Mouse (Mus musculus): ENCODE measurements around the gene Brwd3. TPM values are rescaled to one million over a fixed set of nuclear protein-coding genes. Genes with fewer than 3 reads are reported as not detected.

The Brwd3 gene
- polyA plus RNA-seq, 1 experiment from 2014 or later: 3.8 TPM

DNA sequence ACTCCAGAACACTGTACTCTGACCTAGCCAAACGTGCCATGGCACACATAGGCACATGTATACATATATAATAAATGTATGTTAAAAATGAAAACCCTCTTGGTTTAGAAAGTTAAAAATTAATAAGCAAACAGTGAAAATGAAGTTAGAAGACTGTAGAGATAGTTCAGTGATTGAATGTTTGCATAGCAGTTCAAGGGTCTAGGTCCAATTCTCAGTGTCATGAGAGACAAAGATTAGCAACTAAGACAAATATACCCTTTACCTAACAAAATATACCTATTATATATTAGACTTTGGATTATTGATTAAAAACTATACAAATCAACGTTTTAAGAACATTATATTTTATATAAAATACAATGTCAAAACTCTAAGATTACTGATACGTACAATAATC lies 36.9 kb downstream of the Brwd3 start:
- H3K36me3 ChIP-seq (ENCODE audit: control insufficient read depth, insufficient read depth): no peaks in the 10 kb centered on the region
- no peak overlapping the region for H3K9ac ChIP-seq (replicated peaks; ENCODE audit: low read depth, low read length)
- H3K27ac ChIP-seq (ENCODE audit: low read length): no peak overlapping the region
- no peak overlapping the region for H3K4me2 ChIP-seq (ENCODE audit: low read length)
- no peak overlapping the region for H3K4me3 ChIP-seq (replicated peaks; ENCODE audit: low read length)
- no peaks in the 10 kb centered on the region for H3K27me3 ChIP-seq (replicated peaks; ENCODE audit: control insufficient read depth, insufficient read depth, low read length)
- H3K4me1 ChIP-seq (replicated peaks; ENCODE audit: control insufficient read depth, insufficient read depth, low read length): no peaks in the 10 kb centered on the region
- H3K9me3 ChIP-seq (ENCODE audit: control insufficient read depth, low read length): no peaks in the 10 kb centered on the region
- WGBS: 90% methylated on average over 3 of the region's 3 CpGs
- no peak for ATAC-seq

DNA sequence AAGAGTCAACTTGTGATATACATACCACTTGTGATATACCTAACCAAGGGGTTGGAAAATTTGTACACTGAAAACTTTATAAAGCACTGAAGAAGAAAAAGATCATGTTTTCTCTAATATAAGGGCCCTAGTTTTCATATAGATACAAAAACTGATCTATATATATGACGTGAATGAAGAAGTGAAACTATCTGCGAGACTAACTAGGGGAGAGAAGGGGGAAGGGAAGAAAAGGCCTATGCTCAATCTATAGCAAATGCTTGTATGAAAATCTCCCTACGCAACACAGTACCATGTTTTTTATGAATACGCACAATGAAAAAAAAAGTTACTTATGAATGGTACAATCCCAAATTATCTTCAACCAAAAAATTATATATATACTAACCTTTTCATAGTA lies 50.4 kb downstream of the Brwd3 start:
- Histone ChIP-seq H3K36me3 (ENCODE audit: control insufficient read depth, insufficient read depth) (no peaks in the 10 kb centered on the region; the same call in 1 of the 2 replicates), H3K4me3 (replicated peaks; ENCODE audit: low read length) (no peak overlapping the region)
- WGBS: 98% methylated on average over 4 of the region's 4 CpGs

DNA sequence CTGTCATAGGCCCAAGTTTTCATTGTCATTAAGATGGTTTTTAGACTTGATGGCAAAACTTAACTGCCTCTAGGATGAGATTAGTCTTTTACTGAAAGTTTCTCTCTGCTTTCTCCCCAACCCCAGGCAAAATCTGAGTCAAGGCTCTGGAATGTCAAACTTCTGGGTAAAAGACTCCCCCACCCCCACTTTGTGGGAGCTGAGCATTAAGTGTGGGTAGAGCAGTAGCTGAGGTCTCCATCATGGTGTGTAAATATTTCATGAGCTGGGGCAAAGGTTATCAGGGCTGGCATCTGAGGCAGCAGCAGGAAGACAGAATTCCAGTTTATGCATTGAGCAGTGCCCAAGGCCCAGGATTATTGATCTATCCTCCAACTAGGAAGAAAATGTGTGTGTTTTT lies 102.4 kb downstream of the Brwd3 start:
- H3K36me3 ChIP-seq (ENCODE audit: control insufficient read depth, insufficient read depth): no peaks in the 10 kb centered on the region
- no peaks in the 10 kb centered on the region for H3K27me3 ChIP-seq (replicated peaks; ENCODE audit: control insufficient read depth, insufficient read depth, low read length)
- H3K4me1 ChIP-seq (replicated peaks; ENCODE audit: control insufficient read depth, insufficient read depth, low read length): no peaks in the 10 kb centered on the region
- no peak overlapping the region for H3K27ac ChIP-seq (ENCODE audit: low read length)
- H3K4me2 ChIP-seq (ENCODE audit: low read length): no peak overlapping the region
- H3K9ac ChIP-seq (replicated peaks; ENCODE audit: low read depth, low read length): no peak overlapping the region
- ATAC-seq: no peak
- H3K9me3 ChIP-seq (ENCODE audit: control insufficient read depth, low read length): no peaks in the 10 kb centered on the region
- no peak overlapping the region for H3K4me3 ChIP-seq (replicated peaks; ENCODE audit: low read length)

More for the DNA sequence above, 50.4 kb downstream of the Brwd3 start:
- Histone ChIP-seq H3K27ac (ENCODE audit: low read length) (no peak overlapping the region), H3K9ac (replicated peaks; ENCODE audit: low read depth, low read length) (no peak overlapping the region), H3K4me1 (replicated peaks; ENCODE audit: control insufficient read depth, insufficient read depth, low read length) (no peaks in the 10 kb centered on the region), H3K27me3 (replicated peaks; ENCODE audit: control insufficient read depth, insufficient read depth, low read length) (no peaks in the 10 kb centered on the region), H3K4me2 (ENCODE audit: low read length) (no peak overlapping the region), H3K9me3 (ENCODE audit: control insufficient read depth, low read length) (no peaks in the 10 kb centered on the region)
- no peak for ATAC-seq

DNA sequence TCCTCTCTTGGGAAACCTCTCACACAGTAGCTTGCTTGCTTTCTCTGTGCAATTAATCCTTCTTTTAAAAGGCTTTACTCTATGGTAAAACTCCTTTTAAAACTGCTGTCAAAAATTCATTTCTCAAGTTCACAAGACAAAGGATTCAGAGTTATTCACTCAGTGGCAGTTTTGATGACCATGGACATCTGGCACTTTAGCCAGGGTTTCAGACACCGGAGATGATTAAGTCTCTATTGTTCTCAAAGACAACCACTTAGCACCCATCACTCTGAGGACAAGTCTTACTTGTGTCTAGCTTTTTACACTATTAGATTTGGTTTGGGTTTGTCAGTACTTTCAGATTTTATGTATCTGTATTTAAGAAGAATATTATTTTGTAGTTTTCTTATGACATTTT lies 104.6 kb downstream of the Brwd3 start:
- H3K27me3 ChIP-seq (replicated peaks; ENCODE audit: control insufficient read depth, insufficient read depth, low read length): no peaks in the 10 kb centered on the region
- H3K9me3 ChIP-seq (ENCODE audit: control insufficient read depth, low read length): no peaks in the 10 kb centered on the region
- WGBS: 37% methylated on average over 1 of the region's 1 CpGs
- no peaks in the 10 kb centered on the region for H3K4me1 ChIP-seq (replicated peaks; ENCODE audit: control insufficient read depth, insufficient read depth, low read length)
- no peaks in the 10 kb centered on the region for H3K36me3 ChIP-seq (ENCODE audit: control insufficient read depth, insufficient read depth)
- no peak overlapping the region for H3K9ac ChIP-seq (replicated peaks; ENCODE audit: low read depth, low read length)
- H3K4me2 ChIP-seq (ENCODE audit: low read length): no peak overlapping the region
- no peak overlapping the region for H3K27ac ChIP-seq (ENCODE audit: low read length)
- ATAC-seq: no peak
- no peak overlapping the region for H3K4me3 ChIP-seq (replicated peaks; ENCODE audit: low read length)

DNA sequence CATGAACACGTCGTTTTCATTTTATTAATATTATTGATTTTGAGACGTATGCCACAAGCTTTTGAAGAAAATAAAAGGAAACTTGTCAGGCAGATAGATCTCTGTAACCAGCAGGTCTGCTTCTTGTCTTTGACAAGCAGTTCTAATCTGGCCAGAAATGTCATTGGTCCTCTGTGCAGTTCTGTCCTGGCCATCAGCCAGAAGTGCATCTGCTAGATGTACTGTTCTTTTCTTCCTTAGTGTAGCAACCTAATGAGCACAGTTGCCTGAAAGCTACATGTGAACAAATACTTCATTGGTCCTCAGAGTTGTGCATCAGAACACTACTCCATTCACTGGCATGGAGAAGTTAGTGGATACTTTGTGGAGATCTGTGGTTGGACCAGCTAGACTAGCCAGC lies 105.1 kb downstream of the Brwd3 start:
- 72% methylated on average over 3 of the region's 3 CpGs for WGBS
- Histone ChIP-seq H3K4me2 (ENCODE audit: low read length) (no peak overlapping the region), H3K9me3 (ENCODE audit: control insufficient read depth, low read length) (no peaks in the 10 kb centered on the region), H3K4me1 (replicated peaks; ENCODE audit: control insufficient read depth, insufficient read depth, low read length) (no peaks in the 10 kb centered on the region), H3K4me3 (replicated peaks; ENCODE audit: low read length) (no peak overlapping the region), H3K27ac (ENCODE audit: low read length) (no peak overlapping the region), H3K36me3 (ENCODE audit: control insufficient read depth, insufficient read depth) (no peaks in the 10 kb centered on the region), H3K9ac (replicated peaks; ENCODE audit: low read depth, low read length) (no peak overlapping the region), H3K27me3 (replicated peaks; ENCODE audit: control insufficient read depth, insufficient read depth, low read length) (no peaks in the 10 kb centered on the region)
- ATAC-seq: no peak

DNA sequence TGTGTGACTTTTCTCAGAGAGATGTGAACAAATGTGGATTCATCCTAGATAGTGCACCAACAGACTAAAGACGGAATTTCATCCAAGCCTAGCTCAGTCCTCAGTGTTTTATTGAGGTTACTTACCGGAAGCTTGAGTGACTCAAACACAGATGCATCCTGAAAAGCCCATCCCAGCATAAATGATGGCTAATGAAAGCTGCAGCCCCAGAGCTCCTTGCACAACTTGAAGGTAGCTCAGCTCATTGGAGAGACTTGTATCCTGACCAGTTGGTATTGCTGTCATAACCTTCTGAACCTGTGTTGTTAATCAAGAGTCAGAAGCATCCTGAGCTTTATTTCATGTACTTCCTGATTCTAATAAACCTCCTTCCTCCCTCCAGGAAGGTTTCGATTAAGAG lies 105.8 kb downstream of the Brwd3 start:
- 84% methylated on average over 3 of the region's 3 CpGs for WGBS

DNA sequence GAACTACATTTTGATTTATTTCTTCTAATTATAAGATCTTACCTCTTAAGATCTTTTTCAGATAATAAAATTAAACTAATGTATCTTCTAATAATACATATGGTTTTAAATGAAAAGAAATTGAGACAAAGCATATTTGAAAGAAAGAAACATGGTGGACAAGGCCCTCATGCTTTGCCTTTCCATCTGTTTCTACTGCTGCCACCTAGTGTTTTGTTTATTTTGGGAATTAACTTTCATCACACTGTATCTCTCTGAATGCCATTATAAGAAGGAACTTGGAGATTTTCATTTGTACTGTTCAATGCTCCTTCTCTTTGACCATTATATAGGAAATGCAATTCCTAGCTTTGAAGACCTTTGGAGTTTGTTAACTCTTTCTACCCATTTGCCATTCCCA lies 109.9 kb downstream of the Brwd3 start:
- Histone ChIP-seq H3K9me3 (ENCODE audit: control insufficient read depth, low read length) (no peaks in the 10 kb centered on the region), H3K4me1 (replicated peaks; ENCODE audit: control insufficient read depth, insufficient read depth, low read length) (no peaks in the 10 kb centered on the region), H3K27ac (ENCODE audit: low read length) (no peak overlapping the region), H3K36me3 (ENCODE audit: control insufficient read depth, insufficient read depth) (no peaks in the 10 kb centered on the region), H3K4me3 (replicated peaks; ENCODE audit: low read length) (no peak overlapping the region), H3K9ac (replicated peaks; ENCODE audit: low read depth, low read length) (no peak overlapping the region), H3K27me3 (replicated peaks; ENCODE audit: control insufficient read depth, insufficient read depth, low read length) (no peaks in the 10 kb centered on the region), H3K4me2 (ENCODE audit: low read length) (no peak overlapping the region)
- no peak for ATAC-seq

More for the DNA sequence above, 105.8 kb downstream of the Brwd3 start:
- Histone ChIP-seq H3K27me3 (replicated peaks; ENCODE audit: control insufficient read depth, insufficient read depth, low read length) (no peaks in the 10 kb centered on the region), H3K4me1 (replicated peaks; ENCODE audit: control insufficient read depth, insufficient read depth, low read length) (no peaks in the 10 kb centered on the region), H3K9ac (replicated peaks; ENCODE audit: low read depth, low read length) (no peak overlapping the region), H3K36me3 (ENCODE audit: control insufficient read depth, insufficient read depth) (no peaks in the 10 kb centered on the region), H3K9me3 (ENCODE audit: control insufficient read depth, low read length) (no peaks in the 10 kb centered on the region), H3K4me2 (ENCODE audit: low read length) (no peak overlapping the region), H3K27ac (ENCODE audit: low read length) (no peak overlapping the region), H3K4me3 (replicated peaks; ENCODE audit: low read length) (no peak overlapping the region)
- ATAC-seq: no peak

DNA sequence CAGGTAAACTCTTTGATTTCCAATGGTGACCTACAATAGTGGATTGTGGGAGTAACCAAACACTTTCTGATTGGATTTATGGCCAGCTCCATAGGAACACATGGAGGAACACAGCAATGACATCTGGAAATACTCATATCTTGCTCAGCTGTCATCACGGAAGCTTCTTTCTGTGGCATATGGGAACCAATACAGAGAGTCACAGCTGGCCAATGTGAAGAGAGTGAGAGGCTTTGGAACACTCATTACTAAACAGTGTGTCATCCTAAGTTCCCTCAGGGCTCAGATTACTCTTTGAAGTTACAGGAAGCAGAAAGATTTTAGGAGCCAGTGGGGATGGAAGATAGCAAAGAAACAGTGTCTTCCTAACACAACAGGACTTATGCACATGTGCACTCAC lies 111.7 kb downstream of the Brwd3 start:
- Histone ChIP-seq H3K4me2 (ENCODE audit: low read length) (no peak overlapping the region), H3K4me3 (replicated peaks; ENCODE audit: low read length) (no peak overlapping the region), H3K4me1 (replicated peaks; ENCODE audit: control insufficient read depth, insufficient read depth, low read length) (no peaks in the 10 kb centered on the region), H3K9ac (replicated peaks; ENCODE audit: low read depth, low read length) (no peak overlapping the region), H3K9me3 (ENCODE audit: control insufficient read depth, low read length) (no peaks in the 10 kb centered on the region), H3K27me3 (replicated peaks; ENCODE audit: control insufficient read depth, insufficient read depth, low read length) (no peaks in the 10 kb centered on the region), H3K36me3 (ENCODE audit: control insufficient read depth, insufficient read depth) (no peaks in the 10 kb centered on the region), H3K27ac (ENCODE audit: low read length) (no peak overlapping the region)
- 100% methylated on average over 1 of the region's 1 CpGs for WGBS
- no peak for ATAC-seq

DNA sequence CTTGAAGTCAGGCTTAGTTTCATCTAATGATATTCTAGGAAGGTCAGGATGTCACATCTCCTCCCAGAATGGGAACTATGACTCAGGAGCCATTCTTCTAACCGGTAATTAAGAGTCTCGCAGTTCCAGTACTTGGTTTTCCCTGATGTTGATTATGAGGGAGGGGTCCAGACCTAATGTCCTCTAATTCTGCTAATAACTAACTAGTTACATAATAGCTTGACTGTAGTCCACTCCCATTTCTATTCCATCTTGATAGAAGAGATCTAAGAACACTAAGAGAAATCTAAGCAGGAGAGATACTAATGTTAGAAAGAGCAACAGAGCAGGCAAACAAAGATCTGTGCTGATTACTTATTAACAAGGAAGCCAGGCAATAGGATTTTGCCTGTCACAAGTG lies 129.9 kb downstream of the Brwd3 start:
- no peaks in the 10 kb centered on the region for H3K4me1 ChIP-seq (replicated peaks; ENCODE audit: control insufficient read depth, insufficient read depth, low read length)
- no peak for ATAC-seq
- H3K27me3 ChIP-seq (replicated peaks; ENCODE audit: control insufficient read depth, insufficient read depth, low read length): no peaks in the 10 kb centered on the region
- H3K9ac ChIP-seq (replicated peaks; ENCODE audit: low read depth, low read length): no peak overlapping the region
- H3K4me3 ChIP-seq (replicated peaks; ENCODE audit: low read length): no peak overlapping the region
- H3K36me3 ChIP-seq (ENCODE audit: control insufficient read depth, insufficient read depth): no peaks in the 10 kb centered on the region
- WGBS: 76% methylated on average over 2 of the region's 2 CpGs
- no peak overlapping the region for H3K27ac ChIP-seq (ENCODE audit: low read length)
- no peaks in the 10 kb centered on the region for H3K9me3 ChIP-seq (ENCODE audit: control insufficient read depth, low read length)
- H3K4me2 ChIP-seq (ENCODE audit: low read length): no peak overlapping the region
